Mouse (Mus musculus): ENCODE results near the gene Dpf1.
A peak's percentile ranks its signal among the peaks of the same experiment; 100 is the strongest.

Dpf1 gene

DNA sequence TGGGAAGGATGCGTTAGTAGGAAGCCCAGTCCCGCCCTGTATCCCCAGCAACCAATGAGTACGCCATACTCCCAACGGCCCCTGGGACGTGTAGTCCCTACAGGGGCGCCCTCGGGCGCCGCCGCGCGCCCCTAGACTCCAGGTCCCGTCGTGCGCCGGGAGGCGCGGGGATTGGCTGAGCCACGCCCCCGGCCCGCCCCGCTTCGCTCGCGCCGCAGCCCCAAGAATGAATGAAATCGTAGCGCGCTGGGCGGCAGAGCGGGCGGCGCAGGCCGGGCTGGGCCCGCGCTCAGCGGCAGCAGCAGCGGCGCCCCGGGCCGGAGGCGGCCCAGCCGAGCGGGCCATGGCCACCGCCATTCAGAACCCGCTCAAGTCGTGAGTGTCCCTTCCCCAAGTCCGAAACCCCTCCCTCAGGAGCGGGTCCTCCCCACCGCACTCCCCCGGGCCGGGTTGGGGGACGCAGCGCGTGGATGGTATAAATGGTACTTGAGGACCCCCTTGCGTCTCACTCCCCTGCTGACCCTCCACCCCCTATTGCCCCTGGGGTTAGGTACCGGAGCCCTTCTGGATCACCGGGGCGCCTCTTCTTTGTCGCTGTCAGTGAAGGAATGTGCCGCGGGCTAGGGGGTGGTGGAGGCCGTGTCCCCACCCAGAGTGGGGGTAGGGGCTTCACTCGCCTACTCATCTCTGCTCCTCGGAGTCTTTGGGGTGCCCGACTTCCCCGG, at the start of gene Dpf1:
Gene Dpf1, plus strand, starts transcription at position 214 of the 725 bp plus-strand sequence.
- peak; percentile 70 to 76 for DNase-seq

DNA sequence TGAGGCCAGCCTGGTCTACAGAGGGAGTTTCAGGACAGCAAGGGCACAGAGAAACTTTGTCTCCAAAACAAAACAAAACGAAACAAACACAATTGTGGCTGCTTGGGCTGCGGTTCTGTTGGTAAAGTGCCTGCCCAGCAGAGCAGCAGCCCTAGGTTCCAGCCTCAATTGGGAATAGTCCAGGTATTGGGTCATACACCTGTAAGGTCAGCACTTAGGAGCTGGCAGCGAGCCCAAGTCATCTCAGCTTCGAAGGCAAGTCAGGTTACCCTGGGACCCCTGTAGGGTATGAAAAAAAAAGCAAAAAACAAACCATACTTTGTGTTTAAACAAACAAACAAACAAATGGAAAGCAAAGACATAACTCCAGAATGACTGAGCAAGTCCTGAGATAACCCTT, 47.9 kb upstream of the Dpf1 start:
- peak; percentile 55 to 65 for DNase-seq

DNA sequence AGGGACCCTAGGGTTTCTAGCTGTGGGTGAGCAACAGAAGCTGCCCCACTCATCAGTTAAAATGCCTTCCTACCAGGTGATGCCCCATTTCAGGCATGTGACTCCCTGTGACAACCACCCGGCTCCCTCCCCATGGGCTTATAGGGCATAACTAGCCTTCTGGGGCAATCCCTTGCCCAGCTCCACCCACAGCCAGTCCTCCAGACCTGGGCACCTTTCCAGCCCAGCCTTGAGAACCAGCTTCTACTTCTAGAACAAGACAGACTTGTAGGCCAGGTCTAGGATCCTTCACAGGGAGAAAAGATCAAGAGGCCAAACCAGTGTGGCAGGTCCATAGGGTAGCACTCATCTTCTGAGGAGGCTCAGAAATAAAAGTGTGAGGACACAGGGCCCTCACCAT, 46.4 kb upstream of the Dpf1 start:
- peak; percentile 92 to 95 for DNase-seq

DNA sequence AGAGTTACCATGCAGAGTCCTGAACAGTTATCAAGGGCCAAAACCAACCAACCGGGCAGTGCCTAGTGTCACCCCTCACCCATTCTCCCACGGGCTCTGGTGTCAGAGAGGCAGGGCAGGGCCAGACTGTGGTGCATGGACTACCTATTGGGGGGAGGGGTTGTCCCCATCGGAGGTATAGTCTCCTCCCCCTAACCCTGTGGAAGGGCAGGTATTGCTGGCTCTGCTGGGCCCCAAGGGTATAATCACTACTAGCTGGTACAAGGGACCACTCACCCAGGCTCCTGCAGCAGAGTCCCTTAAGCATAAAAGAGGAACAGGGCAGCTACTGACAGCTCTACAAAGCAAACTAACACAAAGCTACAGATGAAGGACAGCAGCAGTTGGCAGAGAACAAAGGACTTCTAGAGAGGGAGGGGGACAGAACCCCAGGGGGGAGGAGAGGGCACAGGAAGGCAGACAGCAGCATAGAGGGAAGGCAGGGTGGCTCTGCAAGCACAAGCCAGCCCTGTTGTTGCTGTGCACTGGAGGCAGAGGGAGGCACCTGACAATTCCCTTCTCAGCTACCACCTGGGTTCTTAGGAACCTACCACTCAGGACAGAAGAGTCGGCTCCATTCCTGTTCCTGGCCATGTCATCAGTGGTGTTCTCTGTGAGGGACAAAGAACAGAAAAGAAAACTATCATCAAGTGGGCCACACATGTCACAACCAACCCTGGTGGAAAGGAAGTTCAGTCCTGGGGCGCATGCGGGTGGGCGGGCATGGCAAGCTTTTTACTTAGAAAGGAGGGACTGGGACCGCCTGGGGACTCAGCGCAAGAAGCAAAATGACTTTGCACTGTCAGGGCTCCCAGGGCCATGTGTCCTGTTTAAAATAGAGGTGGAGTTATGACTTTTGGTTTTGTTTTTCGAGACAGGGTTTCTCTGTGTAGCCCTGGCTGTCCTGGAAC, 43.7 kb upstream of the Dpf1 start:
- no peak for DNase-seq

DNA sequence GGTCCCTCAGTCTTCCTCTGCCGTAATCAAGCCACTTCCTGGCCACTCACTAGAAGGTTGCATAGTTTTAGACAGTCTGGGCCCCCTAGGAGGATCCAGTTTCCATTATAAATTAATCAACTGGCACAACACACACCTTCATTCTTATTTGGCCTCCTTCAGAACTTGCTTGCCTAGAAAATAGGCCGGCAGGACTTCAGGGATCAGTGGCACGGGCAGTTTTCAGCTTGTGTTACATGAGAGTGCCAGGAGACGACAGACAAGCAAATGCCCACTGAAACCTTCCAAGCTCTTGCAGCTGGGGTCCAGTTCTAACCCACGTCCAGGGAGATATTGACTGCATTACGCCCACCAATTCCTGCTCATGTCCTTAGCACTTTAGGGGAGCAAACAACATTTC, 41.6 kb upstream of the Dpf1 start:
- no peak for DNase-seq

DNA sequence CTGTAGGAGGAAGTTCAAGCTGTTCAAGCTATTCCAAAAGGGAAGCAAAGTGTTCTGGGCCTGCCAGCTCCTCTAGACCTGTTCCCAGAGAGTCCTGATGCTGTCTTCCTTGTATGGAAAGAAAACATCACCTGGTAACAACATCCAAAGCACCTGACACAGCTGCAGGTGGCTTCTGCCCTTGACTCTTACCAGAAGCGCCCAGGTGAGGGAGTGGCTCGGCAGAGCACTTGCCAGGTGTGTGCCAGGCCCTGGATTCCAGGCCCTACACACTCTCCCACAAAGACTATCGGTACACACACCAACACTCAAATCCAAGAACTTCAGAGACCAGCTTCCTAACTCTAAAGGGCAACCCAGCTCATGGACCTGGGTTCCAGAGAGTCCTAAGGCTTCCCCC, 39.9 kb upstream of the Dpf1 start:
- DNase-seq: no peak

DNA sequence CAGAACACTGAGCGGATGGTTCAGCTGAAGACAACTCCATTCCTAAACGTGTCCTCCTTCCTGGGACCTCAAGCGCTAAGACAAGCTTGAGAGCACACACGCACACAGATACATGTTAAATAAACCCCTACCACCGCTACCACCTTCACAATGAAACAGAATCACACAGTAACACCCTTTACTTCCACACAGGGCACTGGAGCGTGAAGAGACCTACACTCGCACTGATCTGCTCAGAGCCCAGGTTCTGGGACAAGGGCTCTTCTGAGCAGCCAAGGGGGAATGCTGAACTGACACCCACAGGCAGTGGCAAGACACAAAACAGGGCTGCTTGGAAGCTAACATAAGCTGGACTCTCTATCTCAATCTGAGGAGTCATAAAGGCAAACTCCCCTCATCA, 38.1 kb upstream of the Dpf1 start:
- no peak for DNase-seq

DNA sequence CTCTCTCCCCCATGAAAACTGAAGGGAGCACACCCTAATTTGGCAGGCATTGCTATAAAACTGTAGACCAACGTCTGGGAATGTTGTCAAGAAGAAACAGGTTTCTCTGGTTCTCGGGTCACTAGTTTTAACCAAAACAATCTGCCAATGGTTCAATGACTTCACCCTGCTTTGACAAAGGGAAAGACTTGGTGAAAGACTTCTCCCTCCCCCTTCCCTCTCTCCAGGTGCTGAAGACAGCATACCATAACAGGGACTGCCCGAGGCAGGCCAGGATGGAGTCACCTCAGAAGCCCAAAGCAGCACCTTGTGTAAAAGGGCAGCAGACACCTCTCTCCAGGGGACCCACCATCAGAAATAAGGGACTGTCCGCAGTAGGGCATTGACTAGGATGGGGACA, 36.8 kb upstream of the Dpf1 start:
- peak in 1 of 2 experiments; percentile 58 for DNase-seq

DNA sequence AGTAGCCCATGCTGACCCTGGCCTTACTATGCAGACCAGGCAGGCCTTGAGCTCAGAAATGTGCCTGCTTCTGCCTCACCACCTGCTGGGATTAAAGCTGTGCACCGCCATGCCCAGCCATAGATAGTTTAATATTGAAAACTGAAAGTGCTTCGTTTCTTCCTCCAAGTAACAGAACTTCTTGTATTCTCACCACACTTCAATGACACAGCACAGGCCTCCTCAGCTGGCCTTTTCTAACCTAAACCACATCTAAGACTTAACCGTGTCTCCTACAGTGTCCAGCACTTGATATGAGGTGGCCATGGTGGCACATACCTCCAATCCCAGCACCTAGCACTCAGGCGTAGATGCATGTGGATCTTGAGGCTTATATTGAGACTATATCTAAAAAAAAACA, 33.3 kb upstream of the Dpf1 start:
- DNase-seq: no peak

DNA sequence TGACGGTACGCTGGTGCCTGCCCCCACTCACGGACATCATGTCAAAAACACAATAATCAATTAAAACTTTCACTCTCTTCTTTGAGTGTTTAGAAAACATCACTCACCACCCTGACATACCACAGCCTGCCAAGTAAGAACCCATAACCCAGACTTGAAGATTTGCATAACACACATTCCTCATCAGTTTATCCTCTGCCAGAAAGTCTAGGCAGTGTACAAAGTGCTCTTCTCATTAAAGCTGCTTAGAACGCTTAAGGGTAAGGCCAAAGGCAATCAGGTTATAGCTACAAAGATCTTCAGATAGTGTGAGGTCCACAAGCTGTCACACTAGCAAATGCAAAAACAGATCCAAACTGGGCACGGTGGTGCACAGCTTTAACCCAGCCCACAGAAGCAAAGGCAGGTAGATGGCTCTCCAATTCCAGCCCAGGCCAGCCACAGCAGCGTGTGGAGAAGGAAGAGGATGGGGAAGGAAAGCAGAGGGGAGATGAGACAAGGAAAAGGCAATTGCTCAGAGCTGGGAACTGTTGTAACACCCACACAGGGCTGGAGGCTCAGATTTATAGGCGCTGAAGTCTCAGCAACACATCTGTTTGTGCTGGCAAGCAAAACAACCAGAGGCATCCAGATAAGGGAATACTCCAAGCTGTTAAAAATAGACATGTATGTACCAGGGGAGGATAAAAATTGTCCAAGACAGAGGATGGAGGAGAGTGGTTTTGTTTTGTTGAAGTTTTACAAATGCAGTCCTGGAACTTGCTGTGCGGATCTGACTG, 31.9 kb upstream of the Dpf1 start:
- DNase-seq: no peak

DNA sequence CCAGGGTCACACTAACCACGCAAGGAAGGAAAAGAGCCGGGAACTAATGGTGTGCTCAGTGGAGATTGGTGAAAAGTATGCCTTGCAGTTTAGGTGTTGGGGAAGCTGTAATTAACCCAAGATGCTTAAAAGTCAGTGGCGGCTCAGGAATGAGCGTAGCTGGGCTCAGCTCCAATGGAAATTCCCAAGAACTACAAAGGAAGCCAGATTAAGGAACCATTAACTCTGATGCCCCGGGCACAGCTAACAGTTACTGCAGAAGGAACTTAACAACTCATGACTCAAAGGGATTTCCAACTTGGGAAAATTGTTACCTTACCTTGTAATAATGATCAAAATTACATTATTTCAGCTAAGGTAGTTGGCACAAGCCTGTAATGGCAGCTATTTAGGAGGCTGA, 27.0 kb upstream of the Dpf1 start:
- DNase-seq: no peak

DNA sequence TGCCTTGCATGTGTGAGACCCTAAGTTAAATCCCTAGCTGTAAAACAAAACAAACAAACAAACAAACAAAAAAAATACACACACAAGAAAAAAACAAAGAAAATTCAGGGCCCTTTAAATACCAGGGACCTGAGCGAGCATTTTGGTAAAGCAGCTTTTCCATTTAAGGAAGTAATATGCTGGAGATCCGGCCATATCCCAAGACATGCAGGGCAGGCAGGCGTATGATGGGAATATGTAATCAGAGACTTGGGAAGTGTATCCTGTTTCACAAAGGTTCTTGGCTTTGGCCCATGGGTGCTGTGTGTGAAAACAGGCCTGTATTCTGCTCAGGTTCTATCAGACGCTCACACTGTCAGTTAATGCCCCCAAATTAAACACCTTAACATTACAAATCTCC, 26.2 kb upstream of the Dpf1 start:
- no peak for DNase-seq

DNA sequence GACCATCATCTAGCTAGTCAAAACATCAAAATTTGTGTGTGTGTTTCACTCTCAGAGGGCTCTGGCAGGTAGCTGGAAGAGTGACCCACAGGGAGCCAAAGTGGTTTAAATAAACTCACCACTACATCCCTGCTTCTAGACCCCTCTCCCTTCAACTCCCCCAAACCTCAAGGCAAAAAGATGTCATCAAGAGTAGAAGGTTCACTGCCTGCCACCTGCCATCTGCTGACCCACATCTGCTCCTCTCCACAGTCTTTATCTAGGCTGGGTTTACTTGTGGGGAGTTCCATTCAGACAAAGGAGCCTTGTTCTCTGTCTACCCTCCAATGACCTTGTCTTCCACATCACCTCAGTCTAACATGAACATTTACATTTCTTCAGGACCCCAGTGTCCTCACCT, 24.5 kb upstream of the Dpf1 start:
- no peak for DNase-seq

DNA sequence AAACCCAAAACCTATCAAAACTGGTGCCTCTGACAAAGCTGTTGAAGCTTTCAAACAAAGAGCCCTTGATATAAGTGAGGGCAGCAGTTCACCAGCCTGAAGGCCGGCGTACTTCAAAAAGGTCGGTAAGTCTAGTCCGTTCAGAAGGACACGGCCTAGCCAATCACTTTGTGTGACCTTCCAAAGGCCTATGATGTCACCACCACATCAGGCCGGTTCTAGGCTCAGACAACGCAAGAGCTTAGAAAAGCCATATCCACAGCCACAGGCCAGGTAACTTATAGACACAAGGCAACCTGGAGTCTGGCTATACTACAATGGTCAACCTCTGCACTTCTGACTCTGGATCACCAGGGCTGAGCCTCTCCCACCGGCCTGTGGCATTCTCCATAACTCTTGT, 23.8 kb upstream of the Dpf1 start:
- DNase-seq: no peak

DNA sequence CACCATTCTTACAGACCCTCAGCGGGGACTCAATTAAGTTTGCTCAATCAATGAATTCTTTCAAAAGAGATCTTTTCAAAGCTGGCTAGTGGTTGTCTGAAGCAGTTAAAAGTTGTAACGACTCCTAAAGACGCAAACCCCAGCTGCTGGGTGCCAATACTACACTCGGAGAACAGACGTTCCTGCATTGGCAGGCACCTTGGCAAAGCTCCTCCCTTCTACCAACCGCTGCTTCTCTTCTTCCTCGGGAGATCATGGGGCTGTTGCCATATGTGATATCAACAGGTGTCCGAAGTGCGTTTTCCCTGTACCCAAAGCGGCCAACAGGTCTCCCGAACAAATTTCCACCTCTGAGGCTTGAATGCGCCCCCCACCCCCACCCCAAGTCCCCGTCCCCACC, 22.9 kb upstream of the Dpf1 start:
- no peak for DNase-seq

DNA sequence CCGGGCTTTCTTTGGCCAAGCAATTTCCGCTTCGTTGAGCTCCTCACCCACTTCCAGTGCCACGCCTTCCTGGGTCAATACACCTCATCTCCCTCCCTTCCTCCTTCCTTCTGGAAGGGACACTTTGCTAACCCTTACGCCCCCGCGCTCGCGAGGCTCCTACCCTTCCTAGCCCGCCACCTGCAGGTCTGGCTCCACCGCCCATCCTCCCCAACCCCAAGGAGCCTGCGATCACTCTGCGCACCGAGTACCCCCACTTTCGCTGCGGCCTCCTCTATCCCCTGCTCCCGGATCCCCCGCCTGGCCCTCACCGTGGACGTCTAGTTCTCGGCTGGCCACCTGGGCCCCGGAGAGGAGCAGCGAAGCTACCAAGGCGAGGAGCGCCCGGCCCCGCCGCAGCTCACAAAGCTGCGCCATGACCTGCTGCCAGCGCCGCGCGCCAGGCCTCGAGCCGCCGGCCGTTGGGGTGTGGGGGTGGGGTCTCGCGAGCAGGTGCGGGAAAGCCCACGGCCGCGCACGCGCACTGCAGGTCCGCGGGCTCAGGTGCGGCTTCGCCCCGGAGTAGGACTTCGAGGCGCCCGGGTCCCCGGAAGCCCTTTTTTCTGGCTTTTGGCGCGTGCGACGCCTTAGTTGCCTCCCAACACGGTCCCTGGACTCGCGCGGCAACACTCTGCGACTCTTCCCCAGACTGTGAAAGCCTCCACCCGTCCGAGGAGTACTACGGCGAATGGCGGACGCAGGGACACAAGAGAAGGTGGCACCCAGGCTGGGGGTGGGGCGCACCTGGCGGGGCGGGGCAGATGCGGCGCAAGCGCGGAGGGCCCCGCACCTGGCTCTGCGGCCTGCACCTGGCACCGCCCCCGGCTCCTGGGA, 22.3 kb upstream of the Dpf1 start, which contains the start of gene Spint2:
Gene Spint2, minus strand, starts transcription at position 712 of the 873 bp plus-strand sequence.
- DNase-seq: peak; percentile 90 to 93

DNA sequence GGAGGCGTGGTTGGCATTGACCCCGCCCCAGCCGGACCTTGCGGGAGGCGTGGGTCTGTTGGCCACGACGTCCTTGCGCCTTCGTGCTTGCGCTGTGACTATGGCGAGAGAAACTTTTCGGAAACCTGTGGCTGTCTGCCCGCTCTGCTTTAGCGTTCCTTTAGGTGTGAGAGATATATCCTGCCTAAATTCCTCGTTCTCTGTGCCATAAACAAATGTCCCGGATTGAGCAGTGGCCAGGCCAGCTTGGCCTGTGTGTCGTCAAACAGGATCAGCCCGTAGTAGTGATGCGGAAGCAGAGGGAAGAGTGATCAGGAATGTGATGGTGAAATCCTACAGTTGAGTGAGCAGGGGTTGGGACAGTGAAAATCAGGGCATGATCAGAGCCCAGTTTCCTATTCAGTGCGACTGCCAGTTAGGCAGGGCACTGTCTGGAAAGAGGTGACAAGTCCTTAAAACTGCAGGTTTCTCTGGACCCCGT, 21.6 kb upstream of the Dpf1 start:
- DNase-seq: no peak

DNA sequence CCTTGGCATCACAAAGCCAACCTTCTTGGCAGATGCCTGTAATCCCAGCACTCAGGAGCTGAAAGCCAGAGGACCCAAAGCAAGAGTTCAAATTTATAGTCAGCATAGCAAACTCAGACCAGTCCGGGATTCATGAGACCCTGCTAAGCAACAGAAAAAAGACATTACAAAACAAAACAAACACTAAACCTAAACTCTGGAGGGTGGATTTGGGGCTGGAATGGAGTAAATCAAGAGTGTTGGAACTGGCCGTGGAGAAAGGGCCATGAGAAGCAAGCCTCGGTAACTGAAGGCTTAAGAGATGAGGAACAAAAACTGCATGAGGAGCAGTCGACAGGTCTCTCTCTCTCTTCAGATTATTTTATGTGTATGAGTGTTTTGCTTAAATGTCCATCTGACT, 19.9 kb upstream of the Dpf1 start:
- no peak for DNase-seq

DNA sequence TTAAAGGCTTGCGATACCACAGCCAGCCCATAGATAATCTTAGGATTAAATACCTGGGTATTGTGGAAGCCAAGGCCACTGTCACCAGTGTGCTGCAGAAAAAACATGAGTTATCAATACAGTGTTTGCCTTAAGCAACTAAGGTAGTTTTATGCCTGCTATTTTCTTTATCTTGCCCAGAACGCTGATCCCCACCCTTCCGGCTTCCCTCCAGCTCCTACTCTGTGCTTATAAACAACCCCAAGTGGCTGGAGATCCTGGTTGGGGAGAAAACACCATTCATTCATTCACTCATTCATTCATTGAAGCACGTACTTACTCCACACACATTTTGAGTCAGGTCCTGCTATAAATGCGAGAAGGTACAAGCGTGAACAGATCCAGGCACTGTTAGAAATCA, 19.2 kb upstream of the Dpf1 start:
- DNase-seq: no peak

DNA sequence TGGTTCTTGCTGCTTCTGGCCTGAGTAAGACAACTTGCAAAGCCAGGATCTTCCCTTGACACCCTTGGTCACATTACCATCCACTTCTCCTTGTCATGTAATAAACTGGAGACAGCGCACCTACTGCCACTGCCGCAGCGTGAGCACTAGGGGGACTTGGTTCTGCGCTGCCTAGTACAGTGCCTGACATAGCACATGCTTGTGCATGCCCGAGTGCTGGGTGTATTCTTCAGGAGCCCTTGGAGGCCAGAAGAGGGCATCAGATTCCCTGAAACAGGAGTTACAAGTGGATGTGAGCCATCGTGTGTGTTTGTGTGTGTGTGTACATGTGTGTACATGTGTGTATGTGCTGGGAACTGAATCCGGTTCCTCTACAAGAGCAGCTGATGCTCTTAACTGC, 16.3 kb upstream of the Dpf1 start:
- no peak for DNase-seq

DNA sequence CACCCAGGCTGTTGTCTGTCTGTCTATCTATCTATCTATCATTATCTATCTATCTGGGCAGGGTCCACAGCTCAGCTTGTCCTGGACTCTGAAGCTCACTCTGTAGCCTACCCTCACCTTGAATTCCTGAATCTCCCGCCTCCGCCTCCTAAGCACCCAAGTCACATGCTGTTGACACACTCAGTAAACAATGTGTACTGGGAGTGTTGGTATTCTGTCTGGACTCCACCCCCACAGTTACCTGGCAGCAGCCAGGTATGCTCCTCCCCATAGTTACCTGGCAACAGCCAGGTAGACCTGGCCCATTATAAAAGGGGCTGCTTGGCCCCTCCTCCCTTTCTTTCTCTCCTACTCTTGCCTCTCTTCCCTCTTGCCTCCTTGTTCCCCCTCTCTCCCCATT, 15.7 kb upstream of the Dpf1 start:
- DNase-seq: peak; percentile 67 to 77

Measured in lung, adult 18-20 months (tissue).